Mouse (Mus musculus): ENCODE measurements at regions not wholly inside any gene's neighbourhood (a gene's known extent, or its start where the extent isn't known, plus 50 kb on each side); places are given as distances from the start of the nearest gene placed in this dataset.

DNA sequence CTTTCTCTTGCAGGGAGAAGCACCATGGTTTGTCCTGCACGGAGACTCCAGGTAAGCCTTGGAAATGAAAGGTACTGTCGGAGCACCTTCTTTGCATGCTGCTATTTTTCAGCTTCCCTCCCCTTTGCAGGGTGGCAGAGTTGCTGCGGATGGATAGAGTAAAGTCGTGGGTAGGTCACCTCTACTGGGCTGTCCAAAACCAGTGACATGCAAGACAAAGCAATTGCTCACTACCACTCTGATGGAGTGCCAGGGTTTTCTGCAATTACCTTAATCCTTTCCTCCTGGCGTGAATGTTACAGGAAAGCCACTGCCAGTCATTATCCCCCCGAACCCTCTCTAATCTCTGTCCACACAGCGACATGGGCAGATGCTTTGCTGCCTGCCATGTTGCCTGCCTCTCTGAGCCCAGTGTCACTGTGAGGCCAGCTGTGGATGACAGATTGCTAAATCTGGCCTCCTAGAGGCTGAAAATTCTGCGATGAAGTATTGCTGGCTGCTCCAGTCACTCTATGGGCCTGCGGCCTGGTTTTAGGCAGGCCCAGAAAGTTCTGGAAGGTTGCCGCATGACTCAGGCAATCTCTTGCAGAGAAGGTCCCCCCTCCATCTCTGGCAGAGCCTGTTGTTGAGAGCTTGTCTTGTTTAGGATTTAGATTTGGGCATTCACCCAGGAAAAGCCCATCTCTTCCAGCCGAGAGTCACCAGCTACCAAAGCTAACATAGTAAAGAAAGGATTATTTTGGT is 54.1 kb upstream of the Sod3 start:
- 89% methylated on average over 11 of the region's 11 CpGs for WGBS
- Histone ChIP-seq H3K36me3 (no peaks in the 10 kb centered on the region), H3K4me1 (no peaks in the 10 kb centered on the region), H3K27ac (replicated peaks) (no peak overlapping the region), H3K9me3 (replicated peaks) (no peaks in the 10 kb centered on the region), H3K27me3 (replicated peaks) (no peaks in the 10 kb centered on the region), H3K4me2 (no peak overlapping the region), H3K9ac (replicated peaks) (no peak overlapping the region), H3K4me3 (replicated peaks) (no peak overlapping the region)
- no peak for ATAC-seq (ENCODE audit: low FRiP score)

- H3K27me3 ChIP-seq (replicated peaks), result no peaks in the 10 kb centered on the region
- no peak for ATAC-seq (ENCODE audit: low FRiP score)
- H3K4me2 ChIP-seq, result no peak overlapping the region
- H3K9me3 ChIP-seq (replicated peaks), result peaks cover 3% of the 10 kb centered on the region; the same call in 1 of the 2 replicates
- no peak overlapping the region for H3K27ac ChIP-seq (replicated peaks)
- no peaks in the 10 kb centered on the region for H3K4me1 ChIP-seq
- WGBS, result 88% methylated on average over 3 of the region's 3 CpGs
- no peak overlapping the region for H3K9ac ChIP-seq (replicated peaks)
- no peaks in the 10 kb centered on the region for H3K36me3 ChIP-seq
- no peak overlapping the region for H3K4me3 ChIP-seq (replicated peaks)
These were observed 67.3 kb upstream of the Sod3 start for GRCm38 (mm10) chr5:52296303-52296702.

DNA sequence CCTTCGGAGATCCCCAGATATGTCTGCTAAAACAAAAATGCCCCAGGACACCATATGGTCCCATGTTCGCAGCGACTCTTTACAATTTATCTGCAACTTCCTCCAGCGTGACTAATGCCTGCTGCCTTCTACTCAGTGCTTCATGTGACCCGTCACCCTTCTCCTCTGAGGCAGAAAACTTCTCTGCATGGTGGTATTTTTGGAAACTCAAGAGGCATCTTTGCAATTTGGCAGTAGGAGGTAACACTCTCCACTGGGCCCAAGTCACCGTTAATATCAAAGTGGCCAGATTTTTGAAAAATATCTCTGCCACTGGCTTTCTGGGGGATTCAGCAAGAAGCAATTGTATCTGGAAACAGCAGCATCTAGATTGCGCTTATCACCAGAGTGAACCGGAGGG is 69.1 kb upstream of the Sod3 start:
- Histone ChIP-seq H3K36me3 (no peaks in the 10 kb centered on the region), H3K4me3 (replicated peaks) (no peak overlapping the region), H3K9me3 (replicated peaks) (no peaks in the 10 kb centered on the region; the same call in 1 of the 2 replicates), H3K9ac (replicated peaks) (no peak overlapping the region), H3K4me2 (no peak overlapping the region), H3K4me1 (no peaks in the 10 kb centered on the region), H3K27me3 (replicated peaks) (no peaks in the 10 kb centered on the region), H3K27ac (replicated peaks) (no peak overlapping the region)
- ATAC-seq (ENCODE audit: low FRiP score), result no peak
- 66% methylated on average over 8 of the region's 8 CpGs for WGBS

DNA sequence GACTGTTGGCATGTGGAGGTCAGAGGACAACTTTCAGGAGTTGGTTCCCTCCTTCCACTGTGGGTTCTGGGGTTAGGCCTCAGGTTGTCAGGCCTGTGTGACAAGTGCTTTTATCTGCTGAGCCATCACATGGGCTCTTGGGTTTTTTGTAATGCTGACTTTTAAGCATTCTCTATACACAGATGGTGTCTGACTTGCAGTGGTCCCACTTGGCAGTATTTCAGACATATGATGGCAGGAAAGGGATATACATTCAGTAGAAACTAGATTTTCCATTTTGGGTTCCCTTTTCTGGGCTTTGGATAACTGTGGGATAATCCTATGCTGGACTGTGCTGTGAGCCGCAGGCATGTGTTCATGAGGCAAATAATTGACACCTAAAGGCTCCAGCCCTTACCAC is 75.3 kb upstream of the Sod3 start:
- Histone ChIP-seq H3K9me3 (replicated peaks) (no peaks in the 10 kb centered on the region), H3K27me3 (replicated peaks) (no peaks in the 10 kb centered on the region), H3K9ac (replicated peaks) (no peak overlapping the region), H3K4me2 (no peak overlapping the region), H3K27ac (replicated peaks) (no peak overlapping the region), H3K36me3 (no peaks in the 10 kb centered on the region), H3K4me1 (no peaks in the 10 kb centered on the region), H3K4me3 (replicated peaks) (no peak overlapping the region)
- WGBS, result 92% methylated on average over 1 of the region's 1 CpGs
- ATAC-seq (ENCODE audit: low FRiP score), result no peak

DNA sequence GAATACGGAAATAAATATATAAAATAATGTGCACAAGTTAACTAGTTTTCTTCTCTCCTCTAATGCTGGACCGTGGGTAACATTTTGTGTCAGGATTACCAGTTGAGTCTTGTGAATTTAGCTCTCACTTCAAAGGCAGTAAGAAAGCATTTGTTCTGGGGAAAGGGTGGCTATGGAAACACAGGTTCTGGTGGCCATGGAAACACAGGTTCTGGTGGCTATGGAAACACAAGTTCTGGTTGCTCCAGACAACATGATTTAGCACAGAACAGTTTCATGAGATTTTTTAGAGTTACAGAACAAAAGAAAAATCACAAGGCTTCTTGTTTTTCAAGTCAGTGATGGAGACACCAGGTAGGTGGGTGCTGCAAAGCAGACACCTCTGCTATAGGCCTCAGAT is 82.7 kb upstream of the Sod3 start:
- ATAC-seq (ENCODE audit: low FRiP score), result no peak
- 87% methylated on average over 2 of the region's 2 CpGs for WGBS
- H3K4me2 ChIP-seq, result no peak overlapping the region

DNA sequence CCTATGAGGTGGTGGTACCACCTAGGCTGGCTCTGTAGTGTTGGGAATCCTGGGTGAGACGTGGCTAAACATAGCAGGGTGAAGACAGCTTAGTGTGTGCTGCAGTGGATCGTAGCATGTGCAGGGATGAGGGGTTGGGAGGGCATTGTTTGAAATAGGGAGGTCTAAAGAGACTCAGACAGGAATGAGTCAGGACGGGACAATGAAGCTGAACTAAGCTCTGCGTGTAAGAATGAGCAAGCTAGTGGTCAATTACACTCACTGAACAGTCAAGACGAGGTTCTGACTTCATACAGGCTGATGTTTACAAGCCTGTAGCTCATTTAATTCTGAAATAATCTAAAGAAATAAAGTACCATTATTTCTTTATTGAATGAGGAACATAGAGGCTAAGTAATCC is 85.5 kb upstream of the Sod3 start:
- Histone ChIP-seq H3K4me2 (no peak overlapping the region), H3K36me3 (no peaks in the 10 kb centered on the region), H3K27me3 (replicated peaks) (no peaks in the 10 kb centered on the region), H3K4me3 (replicated peaks) (no peak overlapping the region), H3K27ac (replicated peaks) (no peak overlapping the region), H3K9me3 (replicated peaks) (no peaks in the 10 kb centered on the region), H3K4me1 (no peaks in the 10 kb centered on the region), H3K9ac (replicated peaks) (no peak overlapping the region)
- no peak for ATAC-seq (ENCODE audit: low FRiP score)
- WGBS, result 64% methylated on average over 5 of the region's 5 CpGs

More for the DNA sequence above, 82.7 kb upstream of the Sod3 start:
- Histone ChIP-seq H3K27ac (replicated peaks) (no peak overlapping the region), H3K4me1 (no peaks in the 10 kb centered on the region), H3K27me3 (replicated peaks) (no peaks in the 10 kb centered on the region), H3K9me3 (replicated peaks) (no peaks in the 10 kb centered on the region), H3K36me3 (no peaks in the 10 kb centered on the region), H3K9ac (replicated peaks) (no peak overlapping the region), H3K4me3 (replicated peaks) (no peak overlapping the region)

GRCm38 (mm10) chr5:52263214-52263613 is 72.9 kb upstream of the Dhx15 start:
- no peak overlapping the region for H3K9ac ChIP-seq (replicated peaks)
- WGBS, result 82% methylated on average over 11 of the region's 11 CpGs
- H3K36me3 ChIP-seq, result no peaks in the 10 kb centered on the region
- no peaks in the 10 kb centered on the region for H3K27me3 ChIP-seq (replicated peaks)
- H3K4me3 ChIP-seq (replicated peaks), result no peak overlapping the region
- no peak overlapping the region for H3K4me2 ChIP-seq
- H3K4me1 ChIP-seq, result no peaks in the 10 kb centered on the region
- no peak for ATAC-seq (ENCODE audit: low FRiP score)
- no peaks in the 10 kb centered on the region for H3K9me3 ChIP-seq (replicated peaks)
- H3K27ac ChIP-seq (replicated peaks), result no peak overlapping the region

- Histone ChIP-seq H3K9ac (replicated peaks) (no peak overlapping the region), H3K27ac (replicated peaks) (no peak overlapping the region), H3K4me2 (no peak overlapping the region), H3K36me3 (no peaks in the 10 kb centered on the region), H3K27me3 (replicated peaks) (no peaks in the 10 kb centered on the region), H3K4me1 (no peaks in the 10 kb centered on the region), H3K4me3 (replicated peaks) (no peak overlapping the region), H3K9me3 (replicated peaks) (no peaks in the 10 kb centered on the region)
- 90% methylated on average over 2 of the region's 2 CpGs for WGBS
- no peak for ATAC-seq (ENCODE audit: low FRiP score)
These were observed 67.8 kb upstream of the Dhx15 start for GRCm38 (mm10) chr5:52258075-52258474.

GRCm38 (mm10) chr5:52254602-52255071 is 64.3 kb upstream of the Dhx15 start:
- Histone ChIP-seq H3K36me3 (no peaks in the 10 kb centered on the region), H3K4me3 (replicated peaks) (no peak overlapping the region), H3K9me3 (replicated peaks) (no peaks in the 10 kb centered on the region), H3K4me2 (peak overlapping the region; percentile 1; the same call in 1 of the 2 replicates), H3K9ac (replicated peaks) (no peak overlapping the region), H3K27ac (replicated peaks) (no peak overlapping the region), H3K27me3 (replicated peaks) (no peaks in the 10 kb centered on the region), H3K4me1 (no peaks in the 10 kb centered on the region)
- 74% methylated on average over 14 of the region's 14 CpGs for WGBS
- ATAC-seq (ENCODE audit: low FRiP score), result no peak

DNA sequence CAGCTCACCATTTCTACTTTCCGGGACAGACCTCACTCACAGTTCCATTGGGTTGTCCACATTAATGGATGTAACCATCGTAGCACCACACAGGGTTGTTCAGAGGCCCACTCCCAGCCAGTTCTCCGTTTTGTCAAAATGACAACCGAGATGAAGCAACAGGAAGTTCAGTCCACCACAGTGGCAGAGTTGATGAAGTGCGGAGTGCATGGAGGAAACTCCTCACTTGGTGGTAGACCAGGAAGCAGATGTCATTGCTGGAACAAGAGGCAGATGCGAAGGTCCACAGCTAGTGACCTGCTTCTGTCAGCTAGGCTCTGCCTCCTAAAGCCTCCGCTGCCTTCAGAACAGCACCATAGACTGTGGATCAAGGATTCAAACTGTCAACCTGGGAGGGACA is 59.5 kb upstream of the Dhx15 start:
- no peak overlapping the region for H3K4me2 ChIP-seq
- ATAC-seq (ENCODE audit: low FRiP score), result no peak
- WGBS, result 92% methylated on average over 7 of the region's 7 CpGs

DNA sequence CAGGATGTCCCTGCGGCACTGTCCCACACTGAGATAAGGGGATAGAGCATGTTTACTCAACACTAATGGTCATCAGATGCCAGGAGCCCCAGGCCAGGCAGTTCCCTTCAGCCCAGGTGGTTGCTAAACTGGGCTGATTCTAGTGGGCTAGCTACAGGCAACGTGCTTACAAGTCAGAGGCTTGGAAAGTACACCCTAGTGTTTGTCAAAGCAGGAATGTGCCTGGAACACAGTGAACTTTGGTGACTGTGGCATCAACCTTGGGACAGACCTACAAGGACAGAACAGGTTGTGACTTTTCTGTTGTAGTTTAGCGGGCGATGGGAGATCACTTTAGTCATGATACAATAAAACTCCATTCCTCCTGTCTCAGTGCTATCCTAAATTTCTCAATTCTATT is 53.6 kb upstream of the Dhx15 start:
- no peak overlapping the region for H3K4me2 ChIP-seq
- no peaks in the 10 kb centered on the region for H3K9me3 ChIP-seq (replicated peaks)
- ATAC-seq (ENCODE audit: low FRiP score), result no peak
- no peaks in the 10 kb centered on the region for H3K36me3 ChIP-seq
- no peak overlapping the region for H3K27ac ChIP-seq (replicated peaks)
- WGBS, result 93% methylated on average over 4 of the region's 4 CpGs
- H3K4me3 ChIP-seq (replicated peaks), result no peak overlapping the region
- H3K9ac ChIP-seq (replicated peaks), result no peak overlapping the region
- H3K4me1 ChIP-seq, result no peaks in the 10 kb centered on the region
- no peaks in the 10 kb centered on the region for H3K27me3 ChIP-seq (replicated peaks)

More for the DNA sequence above, 59.5 kb upstream of the Dhx15 start:
- no peaks in the 10 kb centered on the region for H3K9me3 ChIP-seq (replicated peaks)
- no peak overlapping the region for H3K27ac ChIP-seq (replicated peaks)
- H3K9ac ChIP-seq (replicated peaks), result no peak overlapping the region
- H3K4me3 ChIP-seq (replicated peaks), result no peak overlapping the region
- H3K36me3 ChIP-seq, result no peaks in the 10 kb centered on the region
- H3K4me1 ChIP-seq, result no peaks in the 10 kb centered on the region
- H3K27me3 ChIP-seq (replicated peaks), result no peaks in the 10 kb centered on the region

DNA sequence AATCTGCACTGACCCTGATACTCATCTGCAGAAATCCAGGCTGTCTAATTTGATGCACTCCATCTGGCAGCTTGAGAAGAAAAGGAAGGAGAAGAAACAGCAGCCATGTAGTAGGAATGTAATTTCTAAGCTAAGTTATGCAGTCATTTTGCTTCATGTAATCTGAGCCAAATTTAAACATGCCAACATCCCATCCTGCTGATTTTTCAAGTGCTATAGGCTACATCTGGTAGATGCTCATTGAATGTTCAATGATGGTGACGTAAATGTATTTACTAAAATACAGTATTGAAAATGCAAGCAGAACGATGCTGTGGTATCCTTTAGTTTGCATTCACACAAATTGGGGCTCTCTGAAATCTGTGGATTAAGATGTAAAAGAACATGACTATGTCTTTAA is 52.1 kb upstream of the Dhx15 start:
- H3K4me3 ChIP-seq (replicated peaks), result no peak overlapping the region
- no peak for ATAC-seq (ENCODE audit: low FRiP score)
- H3K27me3 ChIP-seq (replicated peaks), result no peaks in the 10 kb centered on the region
- H3K9ac ChIP-seq (replicated peaks), result no peak overlapping the region
- H3K36me3 ChIP-seq, result no peaks in the 10 kb centered on the region
- H3K4me2 ChIP-seq, result no peak overlapping the region
- H3K4me1 ChIP-seq, result no peaks in the 10 kb centered on the region
- 91% methylated on average over 2 of the region's 2 CpGs for WGBS
- H3K27ac ChIP-seq (replicated peaks), result no peak overlapping the region
- H3K9me3 ChIP-seq (replicated peaks), result no peaks in the 10 kb centered on the region

Measured in neural tube, embryonic 15.5 days (tissue).